Mouse (Mus musculus): ENCODE measurements around the gene Ide.

DNA sequence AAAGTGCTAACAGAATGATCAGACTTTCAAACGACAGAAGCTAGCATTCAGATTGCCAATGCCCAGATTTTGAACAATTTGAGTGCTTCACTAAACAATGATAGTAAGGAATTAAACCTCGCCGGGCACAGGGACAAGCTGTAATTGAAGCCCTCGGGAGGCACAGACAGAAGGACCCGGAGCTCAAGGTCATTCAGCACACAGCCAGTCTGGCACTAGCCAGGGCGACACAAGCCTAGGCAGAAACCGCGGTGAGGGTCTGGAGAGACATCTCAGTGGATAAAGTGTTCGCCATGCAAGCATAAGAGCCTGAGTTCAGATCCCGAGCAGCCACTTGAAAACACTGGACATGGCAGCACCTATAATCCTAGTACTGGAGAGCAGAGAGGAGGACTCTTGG, 10.7 kb upstream of the Ide start:
- no peak for TF ChIP-seq SRF (IDR thresholded peaks at IDR 0.05; ENCODE audit: control insufficient read depth, insufficient read length, low read depth)
- TF ChIP-seq MAX (IDR thresholded peaks at IDR 0.05; ENCODE audit: low read depth), result no peak
- no peak for TF ChIP-seq POLR2A (IDR thresholded peaks at IDR 0.05; ENCODE audit: insufficient read length, low read depth)
- TF ChIP-seq E2F4 (IDR thresholded peaks at IDR 0.05; ENCODE audit: insufficient read depth), result no peak

All from myocyte (in vitro differentiated cells).